Mouse (Mus musculus): ENCODE measurements around the gene BC030867. TPM values are rescaled to one million over a fixed set of nuclear protein-coding genes. Genes with fewer than 3 reads are reported as not detected.
A peak's percentile ranks its signal among the peaks of the same experiment; 100 is the strongest.

BC030867 gene
- polyA plus RNA-seq, 1 experiment = 12.0 TPM

DNA sequence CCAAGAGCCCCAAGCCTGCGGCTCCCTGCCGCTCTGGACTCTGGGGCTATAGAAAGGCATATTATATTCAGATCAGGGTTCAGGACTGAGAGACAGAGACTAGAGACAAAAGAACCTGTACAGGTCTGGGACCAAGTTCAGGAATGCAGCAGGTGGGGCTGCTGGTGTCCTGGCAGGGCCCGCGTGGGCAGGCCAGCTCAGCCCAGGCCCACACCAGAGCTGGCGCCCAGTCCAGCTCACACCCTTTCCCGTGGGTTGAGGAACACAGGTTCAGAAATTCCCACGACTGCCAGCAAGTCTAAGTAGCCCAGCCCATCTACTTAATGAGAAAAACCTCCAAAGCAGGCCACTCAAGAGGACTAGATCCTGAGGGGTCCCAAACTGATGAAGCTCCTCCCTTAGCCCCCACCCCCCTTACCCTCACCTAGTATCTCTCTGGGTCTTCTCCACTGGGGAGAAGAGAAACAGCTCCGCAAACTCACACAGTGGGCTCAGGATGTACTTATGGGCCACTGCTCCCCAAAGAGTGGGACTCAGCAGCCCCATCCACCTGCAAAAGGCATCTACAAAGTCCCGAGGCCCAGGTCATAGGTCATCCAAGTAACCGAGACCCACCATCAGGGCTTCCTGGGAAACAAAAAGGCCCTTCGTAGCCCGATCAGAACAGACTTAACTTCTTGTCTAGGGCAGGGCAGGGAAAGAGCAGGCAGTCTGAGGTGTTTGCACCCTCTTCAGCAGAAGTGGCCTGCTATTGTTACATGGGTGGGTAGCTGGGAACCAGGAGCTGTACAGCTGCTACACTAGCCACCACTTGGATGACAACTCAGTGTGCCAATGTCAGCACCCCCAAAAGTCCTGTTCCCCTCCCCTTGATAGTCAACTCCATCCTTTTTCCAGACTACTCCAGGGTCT, 22.4 kb upstream of the BC030867 start:
- Histone ChIP-seq H3ac (ENCODE audit: control insufficient read depth, insufficient read length, low read depth) (no peak overlapping the region), H3K27me3 (ENCODE audit: control insufficient read depth, insufficient read depth, insufficient read length) (no peaks in the 10 kb centered on the region), H3K79me3 (ENCODE audit: low read depth) (peaks cover 2% of the 10 kb centered on the region), H3K79me2 (ENCODE audit: control insufficient read depth, insufficient read depth) (no peaks in the 10 kb centered on the region), H3K36me3 (ENCODE audit: control insufficient read depth, insufficient read depth) (no peaks in the 10 kb centered on the region), H3K4me3 (ENCODE audit: insufficient read depth, poor library complexity, severe bottlenecking) (no peak overlapping the region)
- no peak for TF ChIP-seq USF1 (IDR thresholded peaks at IDR 0.05; ENCODE audit: low read depth)
- TF ChIP-seq CTCF (IDR thresholded peaks at IDR 0.05; ENCODE audit: control insufficient read depth, insufficient read depth, insufficient read length) = no peak
- no peak for TF ChIP-seq MYOG (IDR thresholded peaks at IDR 0.05; ENCODE audit: control insufficient read depth, extremely low read depth, insufficient read length)
- no peak for TF ChIP-seq MAX (IDR thresholded peaks at IDR 0.05)
- no peak for TF ChIP-seq CEBPB (IDR thresholded peaks at IDR 0.05; ENCODE audit: low read depth)

GRCm38 (mm10) chr11:102227270-102228190, 21.2 kb upstream of the BC030867 start:
- Histone ChIP-seq H3ac (ENCODE audit: control insufficient read depth, insufficient read length, low read depth) (no peak overlapping the region), H3K79me2 (ENCODE audit: control insufficient read depth, insufficient read depth) (no peaks in the 10 kb centered on the region), H3K27me3 (ENCODE audit: control insufficient read depth, insufficient read depth, insufficient read length) (no peaks in the 10 kb centered on the region), H3K79me3 (ENCODE audit: low read depth) (peaks cover 2% of the 10 kb centered on the region), H3K36me3 (ENCODE audit: control insufficient read depth, insufficient read depth) (no peaks in the 10 kb centered on the region), H3K4me3 (ENCODE audit: insufficient read depth, poor library complexity, severe bottlenecking) (no peak overlapping the region)
- no peak for TF ChIP-seq MAX (IDR thresholded peaks at IDR 0.05)
- TF ChIP-seq CEBPB (IDR thresholded peaks at IDR 0.05; ENCODE audit: low read depth) = no peak
- TF ChIP-seq FOSL1 (IDR thresholded peaks at IDR 0.05; ENCODE audit: insufficient read depth, low read length, poor library complexity, severe bottlenecking) = no peak
- no peak for TF ChIP-seq MYOG (IDR thresholded peaks at IDR 0.05; ENCODE audit: control insufficient read depth, extremely low read depth, insufficient read length)
- TF ChIP-seq MYOD1 (IDR thresholded peaks at IDR 0.05; ENCODE audit: control insufficient read depth, insufficient read length, low read depth) = no peak
- TF ChIP-seq USF1 (IDR thresholded peaks at IDR 0.05; ENCODE audit: low read depth) = no peak
- no peak for TF ChIP-seq CTCF (IDR thresholded peaks at IDR 0.05; ENCODE audit: control insufficient read depth, insufficient read depth, insufficient read length)

- H3ac ChIP-seq (ENCODE audit: control insufficient read depth, insufficient read length, low read depth) = no peak overlapping the region
- no peaks in the 10 kb centered on the region for H3K27me3 ChIP-seq (ENCODE audit: control insufficient read depth, insufficient read depth, insufficient read length)
- peaks cover 2% of the 10 kb centered on the region for H3K79me3 ChIP-seq (ENCODE audit: low read depth)
- H3K79me2 ChIP-seq (ENCODE audit: control insufficient read depth, insufficient read depth) = no peaks in the 10 kb centered on the region
- TF ChIP-seq MAX (IDR thresholded peaks at IDR 0.05) (no peak), CEBPB (IDR thresholded peaks at IDR 0.05; ENCODE audit: low read depth) (no peak), MYOG (IDR thresholded peaks at IDR 0.05; ENCODE audit: control insufficient read depth, extremely low read depth, insufficient read length) (no peak), USF1 (IDR thresholded peaks at IDR 0.05; ENCODE audit: low read depth) (no peak), FOSL1 (IDR thresholded peaks at IDR 0.05; ENCODE audit: insufficient read depth, low read length, poor library complexity, severe bottlenecking) (no peak), CTCF (IDR thresholded peaks at IDR 0.05; ENCODE audit: control insufficient read depth, insufficient read depth, insufficient read length) (no peak), MYOD1 (IDR thresholded peaks at IDR 0.05; ENCODE audit: control insufficient read depth, insufficient read length, low read depth) (no peak)
- H3K36me3 ChIP-seq (ENCODE audit: control insufficient read depth, insufficient read depth) = no peaks in the 10 kb centered on the region
- H3K4me3 ChIP-seq (ENCODE audit: insufficient read depth, poor library complexity, severe bottlenecking) = no peak overlapping the region
Observed at GRCm38 (mm10) chr11:102228191-102228545, 20.5 kb upstream of the BC030867 start.

DNA sequence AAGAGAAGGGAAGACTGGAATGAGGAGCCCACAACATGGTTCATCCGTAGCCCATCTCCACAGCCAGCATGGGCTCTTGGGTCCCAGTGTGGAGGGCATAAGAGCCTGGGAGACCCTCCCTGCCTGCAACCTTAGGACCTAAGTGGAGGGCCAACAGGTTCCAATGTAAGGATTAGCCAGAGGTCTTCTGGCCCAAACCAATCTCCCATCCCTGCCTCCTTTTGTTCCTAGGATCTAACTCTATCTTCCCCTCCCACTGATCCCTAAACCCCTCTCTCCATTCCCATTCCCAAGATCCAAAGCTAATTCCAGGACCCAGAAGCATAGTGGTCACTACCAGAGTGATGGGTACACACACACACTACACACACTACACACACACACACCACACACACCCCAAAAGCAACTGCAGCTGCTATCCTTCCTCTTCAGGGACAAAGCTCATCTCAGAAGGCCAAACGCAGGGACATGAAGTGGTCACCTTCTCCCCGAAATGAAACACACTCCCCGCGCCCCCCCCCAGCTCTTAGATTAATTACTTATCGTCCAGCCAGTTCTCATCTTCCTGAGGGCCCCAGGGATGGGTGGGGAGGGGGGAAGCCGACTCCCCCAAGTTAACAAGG, 19.9 kb upstream of the BC030867 start:
- Histone ChIP-seq H3K4me3 (ENCODE audit: insufficient read depth, poor library complexity, severe bottlenecking) (peak overlapping the region; percentile 53), H3K36me3 (ENCODE audit: control insufficient read depth, insufficient read depth) (no peaks in the 10 kb centered on the region), H3K79me3 (ENCODE audit: low read depth) (peaks cover 2% of the 10 kb centered on the region), H3ac (ENCODE audit: control insufficient read depth, insufficient read length, low read depth) (peak overlapping the region; percentile 16), H3K79me2 (ENCODE audit: control insufficient read depth, insufficient read depth) (no peaks in the 10 kb centered on the region), H3K27me3 (ENCODE audit: control insufficient read depth, insufficient read depth, insufficient read length) (no peaks in the 10 kb centered on the region)
- no peak for TF ChIP-seq FOSL1 (IDR thresholded peaks at IDR 0.05; ENCODE audit: insufficient read depth, low read length, poor library complexity, severe bottlenecking)
- TF ChIP-seq MAX (IDR thresholded peaks at IDR 0.05) = no peak
- TF ChIP-seq MYOG (IDR thresholded peaks at IDR 0.05; ENCODE audit: control insufficient read depth, extremely low read depth, insufficient read length) = no peak
- no peak for TF ChIP-seq CTCF (IDR thresholded peaks at IDR 0.05; ENCODE audit: control insufficient read depth, insufficient read depth, insufficient read length)

GRCm38 (mm10) chr11:102229331-102229953, 19.2 kb upstream of the BC030867 start:
- Histone ChIP-seq H3K36me3 (ENCODE audit: control insufficient read depth, insufficient read depth) (no peaks in the 10 kb centered on the region), H3K79me2 (ENCODE audit: control insufficient read depth, insufficient read depth) (no peaks in the 10 kb centered on the region), H3K4me3 (ENCODE audit: insufficient read depth, poor library complexity, severe bottlenecking) (peak overlapping the region; percentile 53), H3K79me3 (ENCODE audit: low read depth) (peaks cover 2% of the 10 kb centered on the region), H3K27me3 (ENCODE audit: control insufficient read depth, insufficient read depth, insufficient read length) (no peaks in the 10 kb centered on the region), H3ac (ENCODE audit: control insufficient read depth, insufficient read length, low read depth) (peak overlapping the region; percentile 81)
- TF ChIP-seq CTCF (IDR thresholded peaks at IDR 0.05; ENCODE audit: control insufficient read depth, insufficient read depth, insufficient read length) = no peak
- TF ChIP-seq CEBPB (IDR thresholded peaks at IDR 0.05; ENCODE audit: low read depth) = no peak
- TF ChIP-seq FOSL1 (IDR thresholded peaks at IDR 0.05; ENCODE audit: insufficient read depth, low read length, poor library complexity, severe bottlenecking) = no peak
- no peak for TF ChIP-seq MAX (IDR thresholded peaks at IDR 0.05)
- TF ChIP-seq MYOG (IDR thresholded peaks at IDR 0.05; ENCODE audit: control insufficient read depth, extremely low read depth, insufficient read length) = no peak
- no peak for TF ChIP-seq USF1 (IDR thresholded peaks at IDR 0.05; ENCODE audit: low read depth)

All from C2C12 (cell line).